Mouse (Mus musculus): Measurements from ENCODE around the gene Gm7694. TPM values are rescaled to one million over a fixed set of nuclear protein-coding genes. Genes with fewer than 3 reads are reported as not detected.

Gm7694 gene
- polyA plus RNA-seq, 1 experiment from 2014 or later = 2.7 TPM

GRCm38 (mm10) chr1:170294786-170295570 lies 11.2 kb downstream of the Gm7694 start:
- no peak overlapping the region for H3K9ac ChIP-seq (replicated peaks; ENCODE audit: low read depth, low read length)
- ATAC-seq = no peak
- H3K9me3 ChIP-seq (ENCODE audit: control insufficient read depth, low read length) = no peaks in the 10 kb centered on the region
- H3K4me2 ChIP-seq (ENCODE audit: low read length) = no peak overlapping the region
- 63% methylated on average over 15 of the region's 15 CpGs for WGBS
- no peak overlapping the region for H3K27ac ChIP-seq (ENCODE audit: low read length)
- H3K4me1 ChIP-seq (replicated peaks; ENCODE audit: control insufficient read depth, insufficient read depth, low read length) = peaks cover 4% of the 10 kb centered on the region
- H3K27me3 ChIP-seq (replicated peaks; ENCODE audit: control insufficient read depth, insufficient read depth, low read length) = no peaks in the 10 kb centered on the region
- H3K4me3 ChIP-seq (replicated peaks; ENCODE audit: low read length) = no peak overlapping the region
- no peaks in the 10 kb centered on the region for H3K36me3 ChIP-seq (ENCODE audit: control insufficient read depth, insufficient read depth)

- Histone ChIP-seq H3K4me3 (replicated peaks; ENCODE audit: low read length) (no peak overlapping the region), H3K9ac (replicated peaks; ENCODE audit: low read depth, low read length) (no peak overlapping the region), H3K27me3 (replicated peaks; ENCODE audit: control insufficient read depth, insufficient read depth, low read length) (no peaks in the 10 kb centered on the region), H3K27ac (ENCODE audit: low read length) (no peak overlapping the region), H3K36me3 (ENCODE audit: control insufficient read depth, insufficient read depth) (no peaks in the 10 kb centered on the region), H3K4me2 (ENCODE audit: low read length) (no peak overlapping the region), H3K4me1 (replicated peaks; ENCODE audit: control insufficient read depth, insufficient read depth, low read length) (peaks cover 4% of the 10 kb centered on the region), H3K9me3 (ENCODE audit: control insufficient read depth, low read length) (no peaks in the 10 kb centered on the region)
- no peak for ATAC-seq
- WGBS = 75% methylated on average over 5 of the region's 5 CpGs
Measured at GRCm38 (mm10) chr1:170293257-170293656, 12.9 kb downstream of the Gm7694 start.

GRCm38 (mm10) chr1:170292239-170292951 lies 13.7 kb downstream of the Gm7694 start:
- H3K4me1 ChIP-seq (replicated peaks; ENCODE audit: control insufficient read depth, insufficient read depth, low read length) = peaks cover 4% of the 10 kb centered on the region
- no peaks in the 10 kb centered on the region for H3K36me3 ChIP-seq (ENCODE audit: control insufficient read depth, insufficient read depth)
- no peak overlapping the region for H3K27ac ChIP-seq (ENCODE audit: low read length)
- peak overlapping the region; percentile 35 for H3K4me2 ChIP-seq (ENCODE audit: low read length)
- no peak overlapping the region; the same call in 1 of the 2 replicates for H3K4me3 ChIP-seq (replicated peaks; ENCODE audit: low read length)
- peak; percentile 84 for ATAC-seq
- WGBS = 29% methylated on average over 9 of the region's 9 CpGs
- H3K9ac ChIP-seq (replicated peaks; ENCODE audit: low read depth, low read length) = 0 out of 2 replicates have a peak overlapping the region, but pooled peaks have one; percentile 18
- no peaks in the 10 kb centered on the region for H3K27me3 ChIP-seq (replicated peaks; ENCODE audit: control insufficient read depth, insufficient read depth, low read length)
- no peaks in the 10 kb centered on the region for H3K9me3 ChIP-seq (ENCODE audit: control insufficient read depth, low read length)

- H3K9ac ChIP-seq (replicated peaks; ENCODE audit: low read depth, low read length) = no peak overlapping the region
- no peaks in the 10 kb centered on the region for H3K9me3 ChIP-seq (ENCODE audit: control insufficient read depth, low read length)
- no peak overlapping the region for H3K4me3 ChIP-seq (replicated peaks; ENCODE audit: low read length)
- no peak for ATAC-seq
- WGBS = 83% methylated on average over 4 of the region's 4 CpGs
- no peaks in the 10 kb centered on the region for H3K27me3 ChIP-seq (replicated peaks; ENCODE audit: control insufficient read depth, insufficient read depth, low read length)
- H3K4me1 ChIP-seq (replicated peaks; ENCODE audit: control insufficient read depth, insufficient read depth, low read length) = no peaks in the 10 kb centered on the region
- no peaks in the 10 kb centered on the region for H3K36me3 ChIP-seq (ENCODE audit: control insufficient read depth, insufficient read depth)
- H3K27ac ChIP-seq (ENCODE audit: low read length) = no peak overlapping the region
- no peak overlapping the region for H3K4me2 ChIP-seq (ENCODE audit: low read length)
Measured at GRCm38 (mm10) chr1:170282415-170283129, 23.6 kb downstream of the Gm7694 start.

- Histone ChIP-seq H3K27me3 (replicated peaks; ENCODE audit: control insufficient read depth, insufficient read depth, low read length) (no peaks in the 10 kb centered on the region), H3K4me1 (replicated peaks; ENCODE audit: control insufficient read depth, insufficient read depth, low read length) (no peaks in the 10 kb centered on the region), H3K36me3 (ENCODE audit: control insufficient read depth, insufficient read depth) (no peaks in the 10 kb centered on the region), H3K9ac (replicated peaks; ENCODE audit: low read depth, low read length) (no peak within 1 kb of the TSS), H3K4me3 (replicated peaks; ENCODE audit: low read length) (no peak within 1 kb of the TSS), H3K4me2 (ENCODE audit: low read length) (no peak within 1 kb of the TSS), H3K9me3 (ENCODE audit: control insufficient read depth, low read length) (peaks cover 3% of the 10 kb centered on the region; the same call in 1 of the 2 replicates), H3K27ac (ENCODE audit: low read length) (no peak within 1 kb of the TSS)
- 89% methylated on average over 2 of the region's 3 CpGs for WGBS
- no peak for ATAC-seq
Measured at GRCm38 (mm10) chr1:170277016-170277415, 29.1 kb downstream of the Gm7694 start, which contains the start of gene Sh2d1b1. Sh2d1b1 (plus strand) TSS chr1:170277320.

GRCm38 (mm10) chr1:170273252-170273651 lies 32.9 kb downstream of the Gm7694 start:
- Histone ChIP-seq H3K4me2 (ENCODE audit: low read length) (no peak overlapping the region), H3K4me1 (replicated peaks; ENCODE audit: control insufficient read depth, insufficient read depth, low read length) (no peaks in the 10 kb centered on the region), H3K36me3 (ENCODE audit: control insufficient read depth, insufficient read depth) (no peaks in the 10 kb centered on the region), H3K9me3 (ENCODE audit: control insufficient read depth, low read length) (peaks cover 3% of the 10 kb centered on the region; the same call in 1 of the 2 replicates), H3K27me3 (replicated peaks; ENCODE audit: control insufficient read depth, insufficient read depth, low read length) (no peaks in the 10 kb centered on the region), H3K4me3 (replicated peaks; ENCODE audit: low read length) (no peak overlapping the region), H3K27ac (ENCODE audit: low read length) (no peak overlapping the region), H3K9ac (replicated peaks; ENCODE audit: low read depth, low read length) (no peak overlapping the region)
- ATAC-seq = no peak

- Histone ChIP-seq H3K36me3 (ENCODE audit: control insufficient read depth, insufficient read depth) (no peaks in the 10 kb centered on the region), H3K27me3 (replicated peaks; ENCODE audit: control insufficient read depth, insufficient read depth, low read length) (no peaks in the 10 kb centered on the region), H3K9ac (replicated peaks; ENCODE audit: low read depth, low read length) (no peak overlapping the region), H3K9me3 (ENCODE audit: control insufficient read depth, low read length) (peaks cover 9% of the 10 kb centered on the region), H3K27ac (ENCODE audit: low read length) (no peak overlapping the region), H3K4me2 (ENCODE audit: low read length) (no peak overlapping the region), H3K4me1 (replicated peaks; ENCODE audit: control insufficient read depth, insufficient read depth, low read length) (no peaks in the 10 kb centered on the region), H3K4me3 (replicated peaks; ENCODE audit: low read length) (no peak overlapping the region)
- WGBS = 93% methylated on average over 4 of the region's 4 CpGs
- ATAC-seq = no peak
Measured at GRCm38 (mm10) chr1:170270696-170271095, 35.4 kb downstream of the Gm7694 start.

- Histone ChIP-seq H3K4me1 (replicated peaks; ENCODE audit: control insufficient read depth, insufficient read depth, low read length) (no peaks in the 10 kb centered on the region), H3K4me3 (replicated peaks; ENCODE audit: low read length) (no peak overlapping the region), H3K27ac (ENCODE audit: low read length) (no peak overlapping the region), H3K4me2 (ENCODE audit: low read length) (no peak overlapping the region), H3K9ac (replicated peaks; ENCODE audit: low read depth, low read length) (no peak overlapping the region), H3K27me3 (replicated peaks; ENCODE audit: control insufficient read depth, insufficient read depth, low read length) (no peaks in the 10 kb centered on the region), H3K36me3 (ENCODE audit: control insufficient read depth, insufficient read depth) (no peaks in the 10 kb centered on the region), H3K9me3 (ENCODE audit: control insufficient read depth, low read length) (peaks cover 6% of the 10 kb centered on the region)
- WGBS = 77% methylated on average over 6 of the region's 6 CpGs
- no peak for ATAC-seq
Measured at GRCm38 (mm10) chr1:170270281-170270680, 35.9 kb downstream of the Gm7694 start.

GRCm38 (mm10) chr1:170255560-170255910 lies 50.6 kb downstream of the Gm7694 start:
- 3% methylated on average over 30 of the region's 32 CpGs for WGBS
- Histone ChIP-seq H3K4me2 (ENCODE audit: low read length) (peak overlapping the region; percentile 85), H3K27ac (ENCODE audit: low read length) (no peak overlapping the region), H3K36me3 (ENCODE audit: control insufficient read depth, insufficient read depth) (no peaks in the 10 kb centered on the region), H3K4me3 (replicated peaks; ENCODE audit: low read length) (peak overlapping the region; percentile 75), H3K9ac (replicated peaks; ENCODE audit: low read depth, low read length) (peak overlapping the region; percentile 82), H3K27me3 (replicated peaks; ENCODE audit: control insufficient read depth, insufficient read depth, low read length) (peaks cover 4% of the 10 kb centered on the region; the same call in 1 of the 2 replicates), H3K4me1 (replicated peaks; ENCODE audit: control insufficient read depth, insufficient read depth, low read length) (peaks cover 5% of the 10 kb centered on the region), H3K9me3 (ENCODE audit: control insufficient read depth, low read length) (no peaks in the 10 kb centered on the region)
- peak; percentile 100 for ATAC-seq
